ENCODE assay signal across 17 mouse cellular contexts in the genomic region with DNA sequence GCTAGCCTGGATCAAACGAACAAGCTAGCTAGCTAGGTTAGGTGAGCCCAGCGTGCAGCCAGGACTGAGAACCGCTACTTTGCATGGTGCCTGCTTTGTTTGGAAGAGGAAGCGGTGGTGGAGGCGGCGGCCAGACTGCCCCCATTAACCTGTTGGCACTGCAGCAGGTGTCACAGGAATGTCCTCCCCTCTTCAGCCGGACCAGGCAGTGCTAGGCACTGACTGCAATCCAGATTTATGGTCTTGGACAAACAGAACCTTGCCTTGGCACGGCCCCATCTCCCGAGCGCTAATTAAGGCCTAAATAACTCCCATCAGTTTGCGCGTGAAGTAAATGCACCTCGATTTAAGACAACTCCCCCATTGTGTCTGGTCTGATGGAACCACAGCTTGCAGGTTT.
DNase-seq lines count a peak whose midpoint lies in the region; ATAC-seq lines count a peak whose summit lies in the region.
"Had no signal": no experiment of that assay in that cellular context is flagged by ENCODE, and none has a peak within 500 bp of the region (broad histone marks: within the 10 kb centered on the region; RNA-seq: fewer than 3 reads in every experiment).

No protein-coding gene starts in this region.

- no peak overlapping the region for H3K4me2 ChIP-seq in liver, embryonic 12.5 days
- H3K4me2 ChIP-seq: limb, embryonic 13.5 days; midbrain, embryonic 11.5 days had no signal

- no peak for ATAC-seq in liver, embryonic 12.5 days
- ATAC-seq: hindbrain, postnatal 0 days had no signal

- H3K9ac ChIP-seq in liver, embryonic 12.5 days: no peak overlapping the region
- H3K9ac ChIP-seq: limb, embryonic 13.5 days had no signal

- peak; percentile 44 for DNase-seq in kidney, adult 11 months
- DNase-seq in kidney, adult 9 months: no peak
- DNase-seq in Muller cell, postnatal 12 days (ENCODE audit: inconsistent ontology term): peak; percentile 76
- peak; percentile 40 to 60 for DNase-seq in cerebellum, postnatal 25 days
- DNase-seq in kidney, postnatal 25 days: peak; percentile 19 to 58
- no peak for DNase-seq in lung, postnatal 4 days
- DNase-seq: adrenal gland, postnatal 25 days; gastrocnemius, postnatal 25 days; heart, postnatal 36 days; lung, postnatal 14 days; right cerebral cortex, adult 18-20 months; thymus, postnatal 14 days had no signal

- no peak overlapping the region for H3K4me3 ChIP-seq in liver, embryonic 12.5 days
- H3K4me3 ChIP-seq: left cerebral cortex, adult 2 months; limb, embryonic 13.5 days had no signal

- no peak overlapping the region for H3K27ac ChIP-seq in liver, embryonic 12.5 days
- H3K27ac ChIP-seq: hindbrain, postnatal 0 days; left cerebral cortex, adult 2 months; limb, embryonic 13.5 days had no signal

- H3K4me1 ChIP-seq in liver, embryonic 12.5 days: no peaks in the 10 kb centered on the region
- H3K4me1 ChIP-seq: limb, embryonic 13.5 days had no signal

- H3K9me3 ChIP-seq in liver, embryonic 12.5 days (replicated peaks): peaks cover 6% of the 10 kb centered on the region; the same call in 1 of the 2 replicates
- H3K9me3 ChIP-seq: limb, embryonic 13.5 days had no signal

- WGBS in liver, embryonic 12.5 days (ENCODE audit: insufficient replicate concordance): 86% methylated on average over 13 of the region's 13 CpGs

- peaks cover 13% of the 10 kb centered on the region for H3K36me3 ChIP-seq in liver, embryonic 12.5 days

- no peaks in the 10 kb centered on the region for H3K27me3 ChIP-seq in liver, embryonic 12.5 days (replicated peaks)
- H3K27me3 ChIP-seq: limb, embryonic 13.5 days had no signal

Comparison
In these comparisons a context has a peak if more than half of its experiments do, and no peak if none do; other contexts are left out.
1. DNase-seq: peak in kidney, adult 11 months (single experiment), Muller cell, postnatal 12 days (single experiment), cerebellum, postnatal 25 days (2 of 2) and kidney, postnatal 25 days (2 of 2); none in kidney, adult 9 months (single experiment) and lung, postnatal 4 days (0 of 2).